ENCODE assay signal across 20 mouse cellular contexts in the genomic region with DNA sequence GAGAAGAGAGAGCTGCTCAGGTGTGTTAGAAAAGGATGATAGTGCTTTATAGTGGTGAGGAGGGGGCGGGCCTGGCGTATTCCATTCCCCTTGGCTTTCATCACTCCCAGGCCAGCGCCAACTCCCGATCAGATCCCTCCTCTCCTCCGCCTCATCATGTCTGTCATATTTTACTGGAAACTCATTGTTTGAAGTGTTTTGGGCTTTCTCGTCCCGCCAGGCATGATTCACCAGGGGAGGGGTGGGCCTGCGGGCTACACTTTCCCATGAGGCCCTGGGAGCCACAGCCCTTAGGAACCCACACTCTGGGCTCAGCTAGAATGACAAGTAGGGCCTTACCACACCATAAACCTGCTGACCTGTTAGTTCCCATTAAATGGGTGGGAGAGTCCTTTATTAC. TPM values are rescaled to one million over a fixed set of nuclear protein-coding genes. Genes with fewer than 3 reads are reported as not detected.
DNase-seq lines count a peak whose midpoint lies in the region; ATAC-seq and TF ChIP-seq lines count a peak whose summit lies in the region.
"Had no signal": no experiment of that assay in that cellular context is flagged by ENCODE, and none has a peak within 500 bp of the region (broad histone marks: within the 10 kb centered on the region; RNA-seq: fewer than 3 reads in every experiment).

A gene (minus strand): TSS at position 51 of the 400 bp plus-strand sequence.

- H3K27ac ChIP-seq in intestine, postnatal 0 days (ENCODE audit: low read depth, low read length) = no peak within 1 kb of the TSS
- no peak within 1 kb of the TSS for H3K27ac ChIP-seq in intestine, embryonic 15.5 days
- H3K27ac ChIP-seq in stomach, embryonic 15.5 days = peak within 1 kb of the TSS; percentile 5; the same call in 1 of the 2 replicates
- H3K27ac ChIP-seq: macrophage had no signal

- H3K27me3 ChIP-seq in intestine, postnatal 0 days (replicated peaks; ENCODE audit: control insufficient read depth, insufficient read depth, low read length) = no peaks in the 10 kb centered on the region; the same call in 1 of the 2 replicates
- no peaks in the 10 kb centered on the region for H3K27me3 ChIP-seq in intestine, embryonic 15.5 days (replicated peaks)
- H3K27me3 ChIP-seq in stomach, embryonic 15.5 days (replicated peaks) = no peaks in the 10 kb centered on the region

- intact Hi-C loops in left cerebral cortex, postnatal 25 days (cut with DNase I) = no loop called here

- no peak for TF ChIP-seq CTCF in intestine, postnatal 0 days (IDR thresholded peaks at IDR 0.05; ENCODE audit: low read depth)

- peak within 1 kb of the TSS; percentile 27; the same call in 1 of the 2 replicates for H3K4me2 ChIP-seq in intestine, postnatal 0 days (replicated peaks; ENCODE audit: low read depth)
- H3K4me2 ChIP-seq in intestine, embryonic 15.5 days (replicated peaks) = no peak within 1 kb of the TSS
- no peak within 1 kb of the TSS for H3K4me2 ChIP-seq in stomach, embryonic 15.5 days
- H3K4me2 ChIP-seq: midbrain, embryonic 11.5 days had no signal

- H3K36me3 ChIP-seq in intestine, postnatal 0 days (ENCODE audit: control insufficient read depth, insufficient read depth) = no peaks in the 10 kb centered on the region
- no peaks in the 10 kb centered on the region for H3K36me3 ChIP-seq in intestine, embryonic 15.5 days
- H3K36me3 ChIP-seq in stomach, embryonic 15.5 days = no peaks in the 10 kb centered on the region

- H3K9me3 ChIP-seq in intestine, postnatal 0 days (ENCODE audit: control insufficient read depth) = no peaks in the 10 kb centered on the region
- no peaks in the 10 kb centered on the region for H3K9me3 ChIP-seq in intestine, embryonic 15.5 days
- H3K9me3 ChIP-seq in stomach, embryonic 15.5 days = no peaks in the 10 kb centered on the region

- no peaks in the 10 kb centered on the region for H3K4me1 ChIP-seq in intestine, postnatal 0 days (replicated peaks; ENCODE audit: control insufficient read depth, insufficient read depth, low read length)
- no peaks in the 10 kb centered on the region for H3K4me1 ChIP-seq in intestine, embryonic 15.5 days (replicated peaks)
- H3K4me1 ChIP-seq in stomach, embryonic 15.5 days = no peaks in the 10 kb centered on the region

- peak; percentile 55 for DNase-seq in NIH3T3 (ENCODE audit: low read depth)
- DNase-seq in gonadal fat pad, adult 2 months (ENCODE audit: low read depth) = no peak
- DNase-seq in layer of hippocampus, postnatal 10 days (ENCODE audit: low spot score in 2 of 2) = no peak
- no peak for DNase-seq in left cerebral cortex, postnatal 25 days (ENCODE audit: low spot score in 2 of 2)
- DNase-seq: adrenal gland, postnatal 10 days; cerebellum, adult 18-20 months; heart, postnatal 4 days; kidney, adult 9 months; lung, adult 18-20 months; thymus, adult 18-20 months had no signal

- no peak within 1 kb of the TSS for H3K4me3 ChIP-seq in intestine, postnatal 0 days (ENCODE audit: low read depth, low read length)
- H3K4me3 ChIP-seq in intestine, embryonic 15.5 days (replicated peaks) = no peak within 1 kb of the TSS
- H3K4me3 ChIP-seq in stomach, embryonic 15.5 days (replicated peaks) = no peak within 1 kb of the TSS

- 80% methylated on average over 8 of the region's 8 CpGs for WGBS in intestine, postnatal 0 days
- 85% methylated on average over 8 of the region's 8 CpGs for WGBS in intestine, embryonic 15.5 days
- 75% methylated on average over 8 of the region's 8 CpGs for WGBS in stomach, embryonic 15.5 days

- H3K9ac ChIP-seq in intestine, postnatal 0 days (ENCODE audit: low read depth, low read length) = no peak within 1 kb of the TSS
- H3K9ac ChIP-seq in intestine, embryonic 15.5 days = no peak within 1 kb of the TSS
- H3K9ac ChIP-seq in stomach, embryonic 15.5 days = no peak within 1 kb of the TSS

- no peak for ATAC-seq in intestine, postnatal 0 days
- ATAC-seq in intestine, embryonic 15.5 days = no peak
- ATAC-seq in stomach, embryonic 15.5 days (ENCODE audit: insufficient read depth, low FRiP score, low read depth) = no peak
- ATAC-seq: forebrain, embryonic 16.5 days had no signal

RNA-seq across cellular contexts. Expression of the gene that starts here (rescaled TPM):
- polyA plus RNA-seq in intestine, postnatal 0 days (2015; fragmentation: Nextera tagmentation; extraction: Ambion mirVana) = 8.9 and 10.0 TPM in 2 replicates
- 8.6 and 9.6 TPM in 2 replicates for polyA plus RNA-seq in intestine, embryonic 15.5 days (2015; fragmentation: Nextera tagmentation; extraction: Ambion mirVana)
- 40.0 and 42.3 TPM in 2 replicates for polyA plus RNA-seq in gonadal fat pad, adult 2 months (2012; rRNA removed)
- 17.3 and 25.8 TPM in 2 replicates for polyA plus RNA-seq in stomach, embryonic 15.5 days (2015; fragmentation: Nextera tagmentation; extraction: Ambion mirVana)
- under 1 TPM in 1 of 2 experiments, not detected in 1; 0.43 TPM for total RNA-seq in layer of hippocampus, postnatal 10 days (2021)
- not detected for total RNA-seq in left cerebral cortex, postnatal 25 days (2021)
- total RNA-seq: common myeloid progenitor, adult 5-6 weeks; granulocyte monocyte progenitor cell, adult 5-6 weeks; liver, adult 2 months; monocyte, adult 5-6 weeks had no signal
- polyA plus RNA-seq: liver, adult 2 months; macrophage had no signal
